Mouse (Mus musculus): ENCODE data around the gene Cul9. TPM values are rescaled to one million over a fixed set of nuclear protein-coding genes. Genes with fewer than 3 reads are reported as not detected.
A peak's percentile ranks its signal among the peaks of the same experiment; 100 is the strongest.

Gene Cul9
- polyA plus RNA-seq, 1 experiment: 6.0 TPM

GRCm38 (mm10) chr17:46460673-46461072, 85.5 kb downstream of the Cul9 start:
- Histone ChIP-seq H3K4me3 (replicated peaks) (peak overlapping the region; percentile 85), H3K4me1 (peaks cover 22% of the 10 kb centered on the region), H3K36me3 (replicated peaks; ENCODE audit: low read length) (no peaks in the 10 kb centered on the region), H3K9me3 (peaks cover 2% of the 10 kb centered on the region; the same call in 1 of the 2 replicates), H3K27me3 (replicated peaks) (peaks cover 91% of the 10 kb centered on the region)
- TF ChIP-seq GATA1 (IDR thresholded peaks at IDR 0.05; ENCODE audit: borderline replicate concordance, low read length) (no peak), FLI1 (IDR thresholded peaks at IDR 0.05; ENCODE audit: low read length) (no peak)

GRCm38 (mm10) chr17:46458439-46458838, 87.7 kb downstream of the Cul9 start:
- Histone ChIP-seq H3K9me3 (peaks cover 2% of the 10 kb centered on the region; the same call in 1 of the 2 replicates), H3K4me3 (replicated peaks) (no peak overlapping the region), H3K4me1 (peaks cover 39% of the 10 kb centered on the region), H3K27me3 (replicated peaks) (peaks cover 96% of the 10 kb centered on the region), H3K36me3 (replicated peaks; ENCODE audit: low read length) (no peaks in the 10 kb centered on the region)
- TF ChIP-seq GATA1 (IDR thresholded peaks at IDR 0.05; ENCODE audit: borderline replicate concordance, low read length) (no peak), FLI1 (IDR thresholded peaks at IDR 0.05; ENCODE audit: low read length) (no peak)

GRCm38 (mm10) chr17:46457791-46458190, 88.4 kb downstream of the Cul9 start:
- Histone ChIP-seq H3K36me3 (replicated peaks; ENCODE audit: low read length) (no peaks in the 10 kb centered on the region), H3K27me3 (replicated peaks) (peaks cover 96% of the 10 kb centered on the region), H3K4me1 (peaks cover 44% of the 10 kb centered on the region), H3K4me3 (replicated peaks) (no peak overlapping the region), H3K9me3 (peaks cover 2% of the 10 kb centered on the region; the same call in 1 of the 2 replicates)
- TF ChIP-seq FLI1 (IDR thresholded peaks at IDR 0.05; ENCODE audit: low read length) (no peak), GATA1 (IDR thresholded peaks at IDR 0.05; ENCODE audit: borderline replicate concordance, low read length) (no peak)

GRCm38 (mm10) chr17:46455110-46455691, 91.0 kb downstream of the Cul9 start:
- TF ChIP-seq GATA1 (IDR thresholded peaks at IDR 0.05; ENCODE audit: borderline replicate concordance, low read length) (no peak), FLI1 (IDR thresholded peaks at IDR 0.05; ENCODE audit: low read length) (no peak)
- Histone ChIP-seq H3K27me3 (replicated peaks) (peaks cover 92% of the 10 kb centered on the region), H3K9me3 (peaks cover 9% of the 10 kb centered on the region), H3K4me3 (replicated peaks) (peak overlapping the region; percentile 24), H3K36me3 (replicated peaks; ENCODE audit: low read length) (no peaks in the 10 kb centered on the region), H3K4me1 (peaks cover 32% of the 10 kb centered on the region)

- Histone ChIP-seq H3K4me1 (peaks cover 32% of the 10 kb centered on the region), H3K9me3 (peaks cover 9% of the 10 kb centered on the region), H3K4me3 (replicated peaks) (no peak overlapping the region), H3K36me3 (replicated peaks; ENCODE audit: low read length) (no peaks in the 10 kb centered on the region), H3K27me3 (replicated peaks) (peaks cover 89% of the 10 kb centered on the region)
- TF ChIP-seq FLI1 (IDR thresholded peaks at IDR 0.05; ENCODE audit: low read length) (no peak), GATA1 (IDR thresholded peaks at IDR 0.05; ENCODE audit: borderline replicate concordance, low read length) (no peak)
Observed at GRCm38 (mm10) chr17:46454539-46454938, 91.6 kb downstream of the Cul9 start.

GRCm38 (mm10) chr17:46453970-46454411, 92.2 kb downstream of the Cul9 start:
- Histone ChIP-seq H3K4me3 (replicated peaks) (peak overlapping the region; percentile 60), H3K36me3 (replicated peaks; ENCODE audit: low read length) (no peaks in the 10 kb centered on the region), H3K4me1 (peaks cover 32% of the 10 kb centered on the region), H3K9me3 (peaks cover 9% of the 10 kb centered on the region), H3K27me3 (replicated peaks) (peaks cover 87% of the 10 kb centered on the region)
- no peak for TF ChIP-seq FLI1 (IDR thresholded peaks at IDR 0.05; ENCODE audit: low read length)
- no peak for TF ChIP-seq GATA1 (IDR thresholded peaks at IDR 0.05; ENCODE audit: borderline replicate concordance, low read length)

- H3K9me3 ChIP-seq: peaks cover 9% of the 10 kb centered on the region
- TF ChIP-seq FLI1 (IDR thresholded peaks at IDR 0.05; ENCODE audit: low read length) (no peak), GATA1 (IDR thresholded peaks at IDR 0.05; ENCODE audit: borderline replicate concordance, low read length) (no peak)
- H3K27me3 ChIP-seq (replicated peaks): peaks cover 87% of the 10 kb centered on the region
- no peak overlapping the region for H3K4me3 ChIP-seq (replicated peaks)
- peaks cover 32% of the 10 kb centered on the region for H3K4me1 ChIP-seq
- H3K36me3 ChIP-seq (replicated peaks; ENCODE audit: low read length): no peaks in the 10 kb centered on the region
Observed at GRCm38 (mm10) chr17:46453302-46453948, 92.8 kb downstream of the Cul9 start.

GRCm38 (mm10) chr17:46452683-46453082, 93.5 kb downstream of the Cul9 start:
- H3K4me1 ChIP-seq: peaks cover 28% of the 10 kb centered on the region
- no peak for TF ChIP-seq FLI1 (IDR thresholded peaks at IDR 0.05; ENCODE audit: low read length)
- no peak for TF ChIP-seq GATA1 (IDR thresholded peaks at IDR 0.05; ENCODE audit: borderline replicate concordance, low read length)
- H3K27me3 ChIP-seq (replicated peaks): peaks cover 87% of the 10 kb centered on the region
- peaks cover 9% of the 10 kb centered on the region for H3K9me3 ChIP-seq
- H3K36me3 ChIP-seq (replicated peaks; ENCODE audit: low read length): no peaks in the 10 kb centered on the region
- H3K4me3 ChIP-seq (replicated peaks): no peak overlapping the region

Other genes starting within 250 kb of the Cul9 start
- not detected in 2 replicates for gene Dlk2, start 249.0 kb downstream of the Cul9 start, polyA plus RNA-seq (2012; ENCODE audit: insufficient read depth, low replicate concordance)
- 6.4 and 13.4 TPM in 2 replicates for gene Abcc10, start 218.0 kb downstream of the Cul9 start, polyA plus RNA-seq (2012; ENCODE audit: insufficient read depth, low replicate concordance)
- gene Zfp318, start 162.7 kb downstream of the Cul9 start, polyA plus RNA-seq (2012; ENCODE audit: insufficient read depth, low replicate concordance): 0.84 and 1.2 TPM in 2 replicates
- not detected in 2 replicates for gene Crip3, start 117.5 kb downstream of the Cul9 start, polyA plus RNA-seq (2012; ENCODE audit: insufficient read depth, low replicate concordance)
- gene Slc22a7, start 107.9 kb downstream of the Cul9 start, polyA plus RNA-seq (2012; ENCODE audit: insufficient read depth, low replicate concordance): not detected in 2 replicates
- 0.06 and 0.60 TPM in 2 replicates for gene Ttbk1, start 58.7 kb downstream of the Cul9 start, polyA plus RNA-seq (2012; ENCODE audit: insufficient read depth, low replicate concordance)
- gene Dnph1, start 49.7 kb downstream of the Cul9 start, polyA plus RNA-seq (2012; ENCODE audit: insufficient read depth, low replicate concordance): 6.5 and 14.6 TPM in 2 replicates
- 148 and 196 TPM in 2 replicates for gene Srf, start 9.8 kb upstream of the Cul9 start, polyA plus RNA-seq (2012; ENCODE audit: insufficient read depth, low replicate concordance)
- 6.7 and 13.6 TPM in 2 replicates for gene Ptk7, start 83.1 kb upstream of the Cul9 start, polyA plus RNA-seq (2012; ENCODE audit: insufficient read depth, low replicate concordance)
- gene Klc4, start 99.6 kb upstream of the Cul9 start, polyA plus RNA-seq (2012; ENCODE audit: insufficient read depth, low replicate concordance): 33.6 and 42.0 TPM in 2 replicates
- 289 and 528 TPM in 2 replicates for gene Mrpl2, start 99.8 kb upstream of the Cul9 start, polyA plus RNA-seq (2012; ENCODE audit: insufficient read depth, low replicate concordance)
- 90.0 and 167 TPM in 2 replicates for gene Cul7, start 103.9 kb upstream of the Cul9 start, polyA plus RNA-seq (2012; ENCODE audit: insufficient read depth, low replicate concordance)
- gene Rrp36, start 128.0 kb upstream of the Cul9 start, polyA plus RNA-seq (2012; ENCODE audit: insufficient read depth, low replicate concordance): 9.4 and 30.6 TPM in 2 replicates
- gene Mea1, start 132.4 kb upstream of the Cul9 start, polyA plus RNA-seq (2012; ENCODE audit: insufficient read depth, low replicate concordance): 145 and 216 TPM in 2 replicates
- gene Klhdc3, start 134.5 kb upstream of the Cul9 start, polyA plus RNA-seq (2012; ENCODE audit: insufficient read depth, low replicate concordance): 322 and 388 TPM in 2 replicates
- 33.5 and 37.7 TPM in 2 replicates for gene Ppp2r5d, start 158.7 kb upstream of the Cul9 start, polyA plus RNA-seq (2012; ENCODE audit: insufficient read depth, low replicate concordance)
- gene Pex6, start 165.1 kb upstream of the Cul9 start, polyA plus RNA-seq (2012; ENCODE audit: insufficient read depth, low replicate concordance): 17.1 and 19.8 TPM in 2 replicates
- 5.0 TPM in 1 of 2 replicates, not detected in the other for gene Gnmt, start 182.8 kb upstream of the Cul9 start, polyA plus RNA-seq (2012; ENCODE audit: insufficient read depth, low replicate concordance)
- 133 and 243 TPM in 2 replicates for gene Cnpy3, start 205.8 kb upstream of the Cul9 start, polyA plus RNA-seq (2012; ENCODE audit: insufficient read depth, low replicate concordance)
- gene Ptcra, start 217.3 kb upstream of the Cul9 start, polyA plus RNA-seq (2012; ENCODE audit: insufficient read depth, low replicate concordance): not detected in 2 replicates
- 143 and 286 TPM in 2 replicates for gene 2310039H08Rik, start 226.2 kb upstream of the Cul9 start, polyA plus RNA-seq (2012; ENCODE audit: insufficient read depth, low replicate concordance)
- gene Rpl7l1, start 236.3 kb upstream of the Cul9 start, polyA plus RNA-seq (2012; ENCODE audit: insufficient read depth, low replicate concordance): 1.1 and 4.7 TPM in 2 replicates